Mouse (Mus musculus) midbrain, embryonic 11.5 days (tissue): Measurements from ENCODE around the gene Sbno2. TPM values are rescaled to one million over a fixed set of nuclear protein-coding genes. Genes with fewer than 3 reads are reported as not detected.

ENCODE experiments used
- ATAC-seq: fragments of 200-750 bp; cut with Nextera tagmentation; 2 replicates; pipeline ENCODE4 v1.8.0; 2017; ENCODE audit warnings: moderate TSS enrichment, moderate library complexity; ENCODE audit not compliant: low FRiP score
- DNase-seq: peaks from one replicate; pipeline ENCODE4 v3.0.0; 2015; ENCODE audit warnings: low spot score; ENCODE audit errors: missing footprints
- H3K27ac ChIP-seq: fragments of 300-500 bp; sonication (generic); 2 replicates; pipeline ENCODE4 v1.5.1; 2014; ENCODE audit warnings: low read depth, low read length
- H3K27me3 ChIP-seq: fragments of 300-500 bp; sonication (generic); 2 replicates; pipeline ENCODE4 v1.6.1; 2014; ENCODE audit warnings: mild to moderate bottlenecking, low read length, moderate library complexity, mixed read lengths; ENCODE audit not compliant: control insufficient read depth, insufficient read depth
- H3K36me3 ChIP-seq: fragments of 300-500 bp; sonication (generic); 2 replicates; pipeline ENCODE4 v1.6.1; 2014; ENCODE audit warnings: mild to moderate bottlenecking, low read length, moderate library complexity, mixed read lengths; ENCODE audit not compliant: control insufficient read depth, insufficient read depth
- H3K4me1 ChIP-seq: fragments of 300-500 bp; sonication (generic); 2 replicates; pipeline ENCODE4 v1.6.1; 2014; ENCODE audit warnings: low read length; ENCODE audit not compliant: control insufficient read depth, insufficient read depth
- H3K4me2 ChIP-seq: fragments of 300-500 bp; sonication (generic); 2 replicates; pipeline ENCODE4 v1.6.1; 2014; ENCODE audit warnings: mild to moderate bottlenecking, moderate library complexity
- H3K4me3 ChIP-seq: fragments of 300-500 bp; sonication (generic); 2 replicates; pipeline ENCODE4 v1.5.1; 2014; ENCODE audit warnings: low read depth, low read length
- H3K9ac ChIP-seq: fragments of 300-500 bp; sonication (generic); 2 replicates; pipeline ENCODE4 v1.6.1; 2014; ENCODE audit warnings: low read length
- H3K9me3 ChIP-seq: fragments of 300-500 bp; sonication (generic); 2 replicates; pipeline ENCODE4 v1.6.1; 2016; ENCODE audit warnings: low read length; ENCODE audit not compliant: control insufficient read depth
- WGBS: fragments of 180-500 bp; shearing (Covaris S2); extraction: QIAGEN DNeasy Blood & Tissue Kit; methylation state at CpG from one replicate; pipeline ENCODE4 v1.1.7; 2014; 5-methylcytosine and 5-hydroxymethylcytosine counted together
- polyA plus RNA-seq: library from polyadenylated mRNA; unstranded; fragments of >200 nt; fragmentation: Nextera tagmentation; extraction: Ambion mirVana; gene quantifications from 2 replicates; pipeline ENCODE4 v1.2.1, GENCODE M21; 2014

Gene Sbno2
- polyA plus RNA-seq, 1 experiment from 2014 or later, result 7.0 TPM

DNA sequence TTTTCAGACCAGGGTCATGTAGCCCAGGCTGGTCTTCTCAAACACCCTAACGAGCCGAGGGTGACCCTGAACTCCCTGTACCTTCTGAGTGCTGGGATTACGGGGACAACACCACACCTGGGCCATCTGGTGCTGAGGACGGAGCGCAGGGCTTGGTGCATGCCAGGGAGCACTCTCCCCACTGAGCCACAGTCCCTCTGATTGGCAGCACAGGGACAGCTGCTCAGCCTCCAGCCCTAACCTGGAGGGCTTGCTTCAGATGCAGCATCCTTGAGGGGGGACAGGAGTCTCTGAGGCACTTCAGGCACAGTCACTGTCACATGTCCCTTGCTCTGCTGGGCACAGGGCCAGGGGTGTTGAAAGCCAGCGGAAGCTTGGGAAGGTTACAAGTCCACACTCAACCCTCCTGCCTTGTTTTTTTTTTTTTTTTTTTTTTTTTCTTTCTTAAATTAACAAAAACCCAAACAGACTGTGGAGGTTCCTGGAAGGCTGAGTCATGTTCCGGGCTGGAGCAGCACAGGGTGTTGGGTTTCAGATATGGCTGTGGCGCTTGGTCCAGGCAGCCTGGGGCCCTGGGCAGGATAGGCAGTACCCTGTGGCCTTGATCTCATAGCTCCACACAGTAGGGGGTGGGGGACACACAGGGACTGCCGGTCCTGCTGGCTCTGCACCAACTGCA, 34.4 kb downstream of the Sbno2 start:
- DNase-seq (no peak), ATAC-seq (no peak)
- WGBS, result 78% methylated on average over 9 of the region's 9 CpGs
- peak overlapping the region; percentile 22; the same call in 1 of the 2 replicates for H3K27ac ChIP-seq
- H3K9me3 ChIP-seq, result no peaks in the 10 kb centered on the region
- H3K4me3 ChIP-seq, result no peak overlapping the region
- no peak overlapping the region for H3K4me2 ChIP-seq
- H3K4me1 ChIP-seq, result no peaks in the 10 kb centered on the region
- H3K27me3 ChIP-seq, result no peaks in the 10 kb centered on the region
- no peak overlapping the region for H3K9ac ChIP-seq
- no peaks in the 10 kb centered on the region; the same call in 1 of the 2 replicates for H3K36me3 ChIP-seq

DNA sequence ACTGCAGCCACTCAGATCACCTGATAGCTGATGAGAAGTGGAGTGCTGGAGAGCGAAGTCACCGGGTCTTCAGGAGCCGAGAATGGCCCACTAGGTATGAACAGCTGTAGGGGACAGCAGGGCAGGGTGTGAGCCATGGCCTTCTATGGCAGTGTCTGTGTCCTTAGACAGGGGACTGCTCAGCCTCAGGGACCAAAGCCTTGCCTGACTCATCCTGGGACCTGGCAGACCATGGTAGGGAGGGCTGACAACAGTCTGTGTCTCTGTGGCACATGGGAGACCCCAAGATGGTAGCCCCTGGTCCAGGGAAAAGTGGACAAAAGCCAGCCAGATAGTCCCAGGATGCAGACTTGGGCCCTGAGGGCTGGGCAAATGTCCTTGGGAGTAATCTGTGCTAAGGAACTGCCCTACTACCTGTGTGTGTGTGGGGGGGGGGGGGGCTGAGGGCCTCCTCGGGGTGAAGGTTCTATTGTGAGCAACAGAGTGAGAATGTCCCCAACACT, 35.4 kb downstream of the Sbno2 start:
- H3K4me3 ChIP-seq, result no peak overlapping the region
- no peaks in the 10 kb centered on the region; the same call in 1 of the 2 replicates for H3K36me3 ChIP-seq
- no peak overlapping the region for H3K4me2 ChIP-seq
- H3K9me3 ChIP-seq, result no peaks in the 10 kb centered on the region
- H3K27ac ChIP-seq, result no peak overlapping the region
- H3K27me3 ChIP-seq, result no peaks in the 10 kb centered on the region
- no peak overlapping the region for H3K9ac ChIP-seq
- 89% methylated on average over 4 of the region's 4 CpGs for WGBS
- H3K4me1 ChIP-seq, result no peaks in the 10 kb centered on the region
- DNase-seq (peak; percentile 79), ATAC-seq (no peak)

DNA sequence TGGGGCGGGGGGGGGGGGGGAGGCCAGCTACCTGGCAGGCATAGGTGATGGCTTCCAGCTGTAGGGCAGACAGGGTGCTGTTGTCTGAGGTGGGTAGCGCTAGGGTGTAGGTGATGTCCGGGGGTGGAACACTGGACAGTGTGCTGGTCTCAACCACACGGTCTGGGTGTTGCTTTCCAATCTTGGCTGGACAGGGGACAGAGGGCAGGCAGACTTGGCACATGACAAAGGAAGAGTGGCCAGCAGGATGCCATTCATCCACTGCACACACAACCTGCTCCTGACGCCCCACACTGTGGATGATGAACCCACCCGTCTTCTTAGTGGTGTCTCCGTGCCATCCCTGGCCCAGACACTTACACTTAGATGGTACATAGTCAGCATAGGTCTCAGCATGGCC, 36.1 kb downstream of the Sbno2 start:
- peak; percentile 23 for DNase-seq
- 90% methylated on average over 6 of the region's 7 CpGs for WGBS

DNA sequence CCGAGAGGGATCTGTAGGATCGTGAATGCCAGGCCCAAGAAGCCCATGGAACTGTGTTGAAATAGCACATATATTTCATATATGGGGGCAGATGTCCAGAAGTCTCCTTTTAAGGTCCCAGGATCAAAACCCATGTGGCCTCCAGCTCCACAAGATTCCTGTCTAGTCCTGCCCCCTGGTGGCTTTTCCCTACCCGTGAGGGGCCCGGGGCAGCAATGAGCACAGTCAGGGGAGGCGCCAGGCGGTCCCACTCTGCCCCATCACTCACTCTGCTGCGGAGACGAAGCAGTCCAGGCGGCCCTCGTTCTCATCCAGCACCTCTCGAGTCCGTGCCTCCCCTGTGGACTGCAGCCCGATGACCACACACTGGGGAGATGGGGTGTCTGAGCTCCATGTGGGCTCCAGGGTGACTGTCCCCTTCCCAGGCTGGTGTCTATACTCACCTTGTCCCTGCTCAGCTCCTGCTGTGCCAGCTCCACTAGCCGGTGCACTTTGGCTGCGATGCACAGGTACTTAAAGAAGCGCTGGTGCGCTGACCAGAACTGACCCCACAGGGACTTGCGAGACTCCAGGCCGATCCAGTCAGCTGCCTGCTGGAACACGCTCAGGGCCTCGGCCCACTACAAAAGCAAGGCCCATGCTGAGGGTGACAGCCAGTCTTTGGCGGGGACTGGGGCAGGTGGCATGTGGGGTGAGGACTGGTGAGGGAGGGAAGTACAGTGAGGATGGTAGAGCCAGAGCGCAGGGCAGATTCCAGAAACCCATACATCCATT, 41.3 kb downstream of the Sbno2 start:
- no peak for ATAC-seq
- Histone ChIP-seq H3K27me3 (no peaks in the 10 kb centered on the region), H3K4me1 (no peaks in the 10 kb centered on the region), H3K4me2 (no peak overlapping the region), H3K27ac (no peak overlapping the region), H3K9me3 (no peaks in the 10 kb centered on the region), H3K36me3 (no peaks in the 10 kb centered on the region; the same call in 1 of the 2 replicates), H3K4me3 (no peak overlapping the region), H3K9ac (no peak overlapping the region)
- peak; percentile 51 for DNase-seq
- 76% methylated on average over 23 of the region's 23 CpGs for WGBS

More for the DNA sequence above, 36.1 kb downstream of the Sbno2 start:
- Histone ChIP-seq H3K4me2 (no peak overlapping the region), H3K9me3 (no peaks in the 10 kb centered on the region), H3K27ac (no peak overlapping the region), H3K4me1 (no peaks in the 10 kb centered on the region), H3K4me3 (no peak overlapping the region), H3K36me3 (no peaks in the 10 kb centered on the region; the same call in 1 of the 2 replicates), H3K27me3 (no peaks in the 10 kb centered on the region), H3K9ac (no peak overlapping the region)
- no peak for ATAC-seq

DNA sequence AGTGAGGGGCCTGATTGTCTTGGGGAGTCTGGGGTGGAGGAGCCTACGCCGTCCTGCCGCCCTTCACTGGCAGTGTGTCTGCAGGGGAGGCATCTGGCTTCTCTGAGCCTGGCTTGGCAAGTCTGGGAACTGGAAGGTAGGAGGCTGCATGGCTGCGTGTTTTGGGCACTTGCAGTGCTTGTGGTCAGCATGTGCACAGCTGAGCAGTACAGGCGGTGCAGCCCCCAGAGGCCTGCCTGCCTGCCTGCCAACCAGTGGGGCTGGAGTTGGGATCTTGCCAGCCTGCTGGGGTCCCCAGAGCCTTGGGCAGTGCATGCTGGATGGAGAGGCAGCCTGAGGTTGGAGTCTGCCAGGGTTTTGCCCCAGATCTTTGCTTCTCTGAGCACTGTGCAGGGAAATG, 42.3 kb downstream of the Sbno2 start:
- Histone ChIP-seq H3K9ac (no peak overlapping the region), H3K4me2 (no peak overlapping the region), H3K27ac (no peak overlapping the region), H3K27me3 (no peaks in the 10 kb centered on the region), H3K4me3 (no peak overlapping the region), H3K36me3 (no peaks in the 10 kb centered on the region; the same call in 1 of the 2 replicates), H3K4me1 (no peaks in the 10 kb centered on the region), H3K9me3 (no peaks in the 10 kb centered on the region)
- 96% methylated on average over 5 of the region's 5 CpGs for WGBS
- DNase-seq (peak; percentile 57), ATAC-seq (no peak)

DNA sequence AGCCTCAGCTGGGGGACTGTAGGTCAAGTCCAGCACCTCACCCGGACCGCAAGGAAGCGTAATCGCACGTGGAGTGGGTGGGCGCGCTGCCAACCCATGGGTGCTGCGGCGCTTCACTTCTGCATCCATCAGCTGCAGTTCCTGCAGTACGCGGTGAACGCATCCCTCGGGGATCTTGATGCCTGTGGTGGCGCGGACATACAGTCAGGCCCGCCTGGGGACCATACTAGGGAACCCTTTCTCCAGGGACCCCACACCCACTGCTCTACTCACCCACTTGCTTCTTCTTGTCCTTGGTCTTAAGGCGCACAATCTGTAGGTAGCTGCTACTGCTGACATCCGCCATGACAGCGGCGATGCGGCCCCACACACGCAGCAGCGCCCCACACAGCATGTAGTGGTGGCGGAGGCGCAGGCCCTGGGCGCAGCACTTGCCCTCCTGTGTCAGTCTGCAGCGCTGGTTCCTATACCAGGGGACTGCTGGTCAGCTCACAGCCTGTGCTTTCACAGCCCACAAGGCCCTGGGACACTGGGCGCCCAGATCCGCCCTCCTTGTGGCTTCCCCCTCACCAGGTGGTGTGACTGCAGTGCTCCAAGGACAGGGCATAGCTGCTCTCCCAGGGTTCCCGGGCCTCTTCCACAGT, 47.6 kb downstream of the Sbno2 start:
- H3K36me3 ChIP-seq, result 0 out of 2 replicates have a peak, but pooled peaks cover 3% of the 10 kb centered on the region
- DNase-seq, result peak; percentile 59
- H3K4me2 ChIP-seq, result no peak overlapping the region
- H3K27me3 ChIP-seq, result no peaks in the 10 kb centered on the region
- H3K9ac ChIP-seq, result no peak overlapping the region
- H3K4me3 ChIP-seq, result no peak overlapping the region
- ATAC-seq, result no peak
- no peaks in the 10 kb centered on the region for H3K9me3 ChIP-seq
- H3K27ac ChIP-seq, result no peak overlapping the region
- 81% methylated on average over 30 of the region's 30 CpGs for WGBS
- peaks cover 12% of the 10 kb centered on the region for H3K4me1 ChIP-seq

DNA sequence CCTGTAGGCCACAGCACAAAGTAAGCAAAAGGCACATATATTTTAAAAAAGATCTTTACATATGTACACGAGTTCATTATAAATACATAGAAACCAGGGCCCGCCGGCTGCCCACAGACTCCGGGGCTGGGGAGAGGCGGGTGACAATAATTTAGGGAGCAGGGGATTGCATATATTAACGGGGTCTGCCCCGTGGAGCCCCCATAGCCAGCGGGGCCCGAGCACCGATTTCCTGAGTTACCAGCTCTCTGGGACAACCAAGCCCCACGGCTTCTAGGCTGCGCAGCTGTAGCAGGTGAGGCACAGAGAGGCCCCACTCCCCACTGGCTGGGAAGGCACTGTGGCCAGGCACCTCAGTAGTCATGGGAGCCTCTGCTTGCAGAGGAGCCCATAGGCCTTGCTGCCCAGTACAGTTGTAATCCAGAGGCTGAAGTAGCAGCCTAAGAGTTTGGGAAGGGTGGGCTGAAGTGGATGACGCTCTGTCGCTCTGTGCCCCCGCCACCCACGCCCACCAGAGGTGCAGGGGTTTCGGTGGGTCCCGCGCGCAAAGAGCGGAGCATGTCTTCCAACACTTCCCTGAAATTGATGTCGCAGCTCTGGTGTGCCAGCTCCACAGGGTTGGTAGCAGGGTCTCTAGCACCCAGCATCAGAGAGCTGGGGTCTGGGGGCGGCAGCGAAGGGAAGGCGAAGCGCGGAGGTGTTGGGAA, 48.2 kb downstream of the Sbno2 start:
- Histone ChIP-seq H3K36me3 (0 out of 2 replicates have a peak, but pooled peaks cover 3% of the 10 kb centered on the region), H3K9ac (no peak overlapping the region; the same call in 1 of the 2 replicates), H3K27ac (no peak overlapping the region), H3K27me3 (no peaks in the 10 kb centered on the region), H3K4me1 (peaks cover 13% of the 10 kb centered on the region), H3K9me3 (no peaks in the 10 kb centered on the region), H3K4me3 (no peak overlapping the region), H3K4me2 (no peak overlapping the region)
- WGBS, result 89% methylated on average over 27 of the region's 27 CpGs
- ATAC-seq (no peak), DNase-seq (peak; percentile 66)

DNA sequence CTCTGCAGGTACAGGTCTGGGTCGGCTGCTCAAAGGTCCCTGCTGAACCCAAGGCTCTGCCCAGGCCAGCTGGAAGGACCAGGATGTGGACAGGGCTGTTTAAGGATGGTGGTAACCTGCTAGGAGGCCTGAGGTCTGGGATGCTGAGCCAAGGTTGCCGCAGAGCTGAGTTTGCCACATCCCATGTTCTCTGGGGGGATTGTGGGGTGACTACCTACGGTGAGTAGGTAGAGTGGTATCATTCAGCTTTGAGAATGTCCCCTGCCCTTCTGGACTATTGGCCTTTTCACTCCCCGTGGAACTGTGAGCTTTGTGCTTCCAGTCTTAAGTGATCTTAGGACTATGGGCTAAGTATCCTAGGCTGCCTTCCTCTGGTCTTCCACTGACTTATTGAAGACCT, 48.9 kb downstream of the Sbno2 start:
- no peak overlapping the region for H3K27ac ChIP-seq
- no peak overlapping the region for H3K4me3 ChIP-seq
- no peak overlapping the region; the same call in 1 of the 2 replicates for H3K9ac ChIP-seq
- ATAC-seq (no peak), DNase-seq (no peak)
- H3K9me3 ChIP-seq, result no peaks in the 10 kb centered on the region
- H3K4me1 ChIP-seq, result peaks cover 18% of the 10 kb centered on the region
- H3K27me3 ChIP-seq, result no peaks in the 10 kb centered on the region
- H3K4me2 ChIP-seq, result no peak overlapping the region
- 95% methylated on average over 4 of the region's 4 CpGs for WGBS
- H3K36me3 ChIP-seq, result 0 out of 2 replicates have a peak, but pooled peaks cover 3% of the 10 kb centered on the region
